Mouse (Mus musculus): ENCODE measurements at regions not wholly inside any gene's neighbourhood (a gene's known extent, or its start where the extent isn't known, plus 50 kb on each side); places are given as distances from the start of the nearest gene placed in this dataset.

GRCm38 (mm10) chr9:89836454-89837245 lies 73.1 kb upstream of the Rasgrf1 start:
- no peak overlapping the region for H3K4me3 ChIP-seq (ENCODE audit: low read depth, low read length)
- H3K9ac ChIP-seq (ENCODE audit: low read depth, low read length), result no peak overlapping the region
- no peaks in the 10 kb centered on the region for H3K4me1 ChIP-seq (ENCODE audit: control insufficient read depth, insufficient read depth, low read length)
- H3K27me3 ChIP-seq (replicated peaks; ENCODE audit: control insufficient read depth, insufficient read depth, low read length), result no peaks in the 10 kb centered on the region
- no peak for DNase-seq (ENCODE audit: low spot score)
- ATAC-seq (ENCODE audit: low read depth), result no peak
- H3K27ac ChIP-seq (replicated peaks; ENCODE audit: low read depth, low read length), result no peak overlapping the region
- H3K9me3 ChIP-seq (ENCODE audit: control insufficient read depth, low read length), result no peaks in the 10 kb centered on the region
- WGBS, result 74% methylated on average over 7 of the region's 7 CpGs
- no peak overlapping the region for H3K4me2 ChIP-seq (ENCODE audit: low read depth, low read length)
- no peaks in the 10 kb centered on the region for H3K36me3 ChIP-seq (ENCODE audit: control insufficient read depth, insufficient read depth, low read length)

GRCm38 (mm10) chr9:89833596-89833995 lies 76.1 kb upstream of the Rasgrf1 start:
- Histone ChIP-seq H3K9ac (ENCODE audit: low read depth, low read length) (no peak overlapping the region), H3K4me1 (ENCODE audit: control insufficient read depth, insufficient read depth, low read length) (no peaks in the 10 kb centered on the region), H3K27ac (replicated peaks; ENCODE audit: low read depth, low read length) (no peak overlapping the region), H3K36me3 (ENCODE audit: control insufficient read depth, insufficient read depth, low read length) (no peaks in the 10 kb centered on the region), H3K4me3 (ENCODE audit: low read depth, low read length) (no peak overlapping the region), H3K4me2 (ENCODE audit: low read depth, low read length) (no peak overlapping the region), H3K9me3 (ENCODE audit: control insufficient read depth, low read length) (no peaks in the 10 kb centered on the region), H3K27me3 (replicated peaks; ENCODE audit: control insufficient read depth, insufficient read depth, low read length) (no peaks in the 10 kb centered on the region)
- no peak for ATAC-seq (ENCODE audit: low read depth)
- WGBS, result 82% methylated on average over 9 of the region's 9 CpGs
- no peak for DNase-seq (ENCODE audit: low spot score)

- H3K4me3 ChIP-seq (ENCODE audit: low read depth, low read length), result no peak overlapping the region
- ATAC-seq (ENCODE audit: low read depth), result no peak
- no peak overlapping the region for H3K27ac ChIP-seq (replicated peaks; ENCODE audit: low read depth, low read length)
- 93% methylated on average over 14 of the region's 14 CpGs for WGBS
- no peaks in the 10 kb centered on the region for H3K27me3 ChIP-seq (replicated peaks; ENCODE audit: control insufficient read depth, insufficient read depth, low read length)
- H3K9ac ChIP-seq (ENCODE audit: low read depth, low read length), result no peak overlapping the region
- no peaks in the 10 kb centered on the region for H3K9me3 ChIP-seq (ENCODE audit: control insufficient read depth, low read length)
- DNase-seq (ENCODE audit: low spot score), result no peak
- H3K36me3 ChIP-seq (ENCODE audit: control insufficient read depth, insufficient read depth, low read length), result no peaks in the 10 kb centered on the region
- H3K4me1 ChIP-seq (ENCODE audit: control insufficient read depth, insufficient read depth, low read length), result no peaks in the 10 kb centered on the region
- H3K4me2 ChIP-seq (ENCODE audit: low read depth, low read length), result no peak overlapping the region
Measured at GRCm38 (mm10) chr9:89831855-89832254, 77.9 kb upstream of the Rasgrf1 start.

- H3K9ac ChIP-seq (ENCODE audit: low read depth, low read length), result no peak overlapping the region
- no peaks in the 10 kb centered on the region for H3K36me3 ChIP-seq (ENCODE audit: control insufficient read depth, insufficient read depth, low read length)
- no peaks in the 10 kb centered on the region for H3K27me3 ChIP-seq (replicated peaks; ENCODE audit: control insufficient read depth, insufficient read depth, low read length)
- H3K4me2 ChIP-seq (ENCODE audit: low read depth, low read length), result no peak overlapping the region
- ATAC-seq (ENCODE audit: low read depth) (no peak), DNase-seq (ENCODE audit: low spot score) (no peak)
- H3K4me3 ChIP-seq (ENCODE audit: low read depth, low read length), result no peak overlapping the region
- no peak overlapping the region for H3K27ac ChIP-seq (replicated peaks; ENCODE audit: low read depth, low read length)
- no peaks in the 10 kb centered on the region for H3K9me3 ChIP-seq (ENCODE audit: control insufficient read depth, low read length)
- WGBS, result 84% methylated on average over 5 of the region's 5 CpGs
- no peaks in the 10 kb centered on the region for H3K4me1 ChIP-seq (ENCODE audit: control insufficient read depth, insufficient read depth, low read length)
Measured at GRCm38 (mm10) chr9:89828156-89828555, 81.6 kb upstream of the Rasgrf1 start.

GRCm38 (mm10) chr9:89827564-89827963 lies 82.1 kb upstream of the Rasgrf1 start:
- Histone ChIP-seq H3K9ac (ENCODE audit: low read depth, low read length) (no peak overlapping the region), H3K27ac (replicated peaks; ENCODE audit: low read depth, low read length) (no peak overlapping the region), H3K4me1 (ENCODE audit: control insufficient read depth, insufficient read depth, low read length) (no peaks in the 10 kb centered on the region), H3K4me3 (ENCODE audit: low read depth, low read length) (no peak overlapping the region), H3K27me3 (replicated peaks; ENCODE audit: control insufficient read depth, insufficient read depth, low read length) (no peaks in the 10 kb centered on the region), H3K9me3 (ENCODE audit: control insufficient read depth, low read length) (no peaks in the 10 kb centered on the region), H3K36me3 (ENCODE audit: control insufficient read depth, insufficient read depth, low read length) (no peaks in the 10 kb centered on the region), H3K4me2 (ENCODE audit: low read depth, low read length) (peak overlapping the region; percentile 43)
- WGBS, result 47% methylated on average over 5 of the region's 5 CpGs
- DNase-seq (ENCODE audit: low spot score) (no peak), ATAC-seq (ENCODE audit: low read depth) (no peak)

- DNase-seq (ENCODE audit: low spot score), result peak; percentile 90
- Histone ChIP-seq H3K4me1 (ENCODE audit: control insufficient read depth, insufficient read depth, low read length) (no peaks in the 10 kb centered on the region), H3K4me3 (ENCODE audit: low read depth, low read length) (peak overlapping the region; percentile 10; the same call in 1 of the 2 replicates), H3K9ac (ENCODE audit: low read depth, low read length) (peak overlapping the region; percentile 10; the same call in 1 of the 2 replicates), H3K9me3 (ENCODE audit: control insufficient read depth, low read length) (no peaks in the 10 kb centered on the region), H3K27me3 (replicated peaks; ENCODE audit: control insufficient read depth, insufficient read depth, low read length) (no peaks in the 10 kb centered on the region), H3K36me3 (ENCODE audit: control insufficient read depth, insufficient read depth, low read length) (no peaks in the 10 kb centered on the region), H3K4me2 (ENCODE audit: low read depth, low read length) (peak overlapping the region; percentile 43), H3K27ac (replicated peaks; ENCODE audit: low read depth, low read length) (no peak overlapping the region)
- 34% methylated on average over 24 of the region's 24 CpGs for WGBS
- ATAC-seq (ENCODE audit: low read depth), result peak; percentile 90
Measured at GRCm38 (mm10) chr9:89826712-89827548, 82.8 kb upstream of the Rasgrf1 start.

- WGBS, result 79% methylated on average over 4 of the region's 4 CpGs
- no peak overlapping the region for H3K9ac ChIP-seq (ENCODE audit: low read depth, low read length)
- H3K27me3 ChIP-seq (replicated peaks; ENCODE audit: control insufficient read depth, insufficient read depth, low read length), result no peaks in the 10 kb centered on the region
- H3K4me2 ChIP-seq (ENCODE audit: low read depth, low read length), result no peak overlapping the region
- DNase-seq (ENCODE audit: low spot score), result no peak
- no peak for ATAC-seq (ENCODE audit: low read depth)
- no peaks in the 10 kb centered on the region for H3K4me1 ChIP-seq (ENCODE audit: control insufficient read depth, insufficient read depth, low read length)
- no peaks in the 10 kb centered on the region for H3K36me3 ChIP-seq (ENCODE audit: control insufficient read depth, insufficient read depth, low read length)
- H3K9me3 ChIP-seq (ENCODE audit: control insufficient read depth, low read length), result no peaks in the 10 kb centered on the region
- no peak overlapping the region for H3K4me3 ChIP-seq (ENCODE audit: low read depth, low read length)
- no peak overlapping the region for H3K27ac ChIP-seq (replicated peaks; ENCODE audit: low read depth, low read length)
Measured at GRCm38 (mm10) chr9:89821853-89822243, 83.6 kb upstream of the Ankrd34c start.

- no peaks in the 10 kb centered on the region for H3K4me1 ChIP-seq (ENCODE audit: control insufficient read depth, insufficient read depth, low read length)
- DNase-seq (ENCODE audit: low spot score) (peak; percentile 29), ATAC-seq (ENCODE audit: low read depth) (peak; percentile 37; the same call in 1 of the 2 replicates)
- no peak overlapping the region for H3K4me3 ChIP-seq (ENCODE audit: low read depth, low read length)
- H3K27ac ChIP-seq (replicated peaks; ENCODE audit: low read depth, low read length), result no peak overlapping the region
- no peaks in the 10 kb centered on the region for H3K27me3 ChIP-seq (replicated peaks; ENCODE audit: control insufficient read depth, insufficient read depth, low read length)
- no peaks in the 10 kb centered on the region for H3K9me3 ChIP-seq (ENCODE audit: control insufficient read depth, low read length)
- H3K4me2 ChIP-seq (ENCODE audit: low read depth, low read length), result no peak overlapping the region
- H3K9ac ChIP-seq (ENCODE audit: low read depth, low read length), result no peak overlapping the region
- 68% methylated on average over 20 of the region's 20 CpGs for WGBS
- H3K36me3 ChIP-seq (ENCODE audit: control insufficient read depth, insufficient read depth, low read length), result no peaks in the 10 kb centered on the region
Measured at GRCm38 (mm10) chr9:89821109-89821852, 83.0 kb upstream of the Ankrd34c start.
